Mouse (Mus musculus) liver, embryonic 12.5 days (tissue): Measurements from ENCODE around the gene Rabgap1l. TPM values are rescaled to one million over a fixed set of nuclear protein-coding genes. Genes with fewer than 3 reads are reported as not detected.
A peak's percentile ranks its signal among the peaks of the same experiment; 100 is the strongest.

Source experiments
- ATAC-seq: fragments of 200-750 bp; cut with Nextera tagmentation; 2 replicates; pipeline ENCODE4 v1.8.0; 2017; ENCODE audit warnings: moderate number of reproducible peaks, mild to moderate bottlenecking, moderate library complexity
- H3K27ac ChIP-seq: fragments of 300-500 bp; sonication (generic); 2 replicates; pipeline ENCODE4 v1.5.1; 2016; ENCODE audit warnings: mild to moderate bottlenecking
- H3K27me3 ChIP-seq: fragments of 300-500 bp; sonication (generic); replicated peaks from 2 replicates; pipeline ENCODE4 v1.6.1; 2016; ENCODE audit warnings: mild to moderate bottlenecking, moderate library complexity
- H3K36me3 ChIP-seq: fragments of 300-500 bp; sonication (generic); 2 replicates; pipeline ENCODE4 v1.6.1; 2016; ENCODE audit warnings: mild to moderate bottlenecking, moderate library complexity
- H3K4me1 ChIP-seq: fragments of 300-500 bp; sonication (generic); 2 replicates; pipeline ENCODE4 v1.6.1; 2016
- H3K4me2 ChIP-seq: fragments of 300-500 bp; sonication (generic); 2 replicates; pipeline ENCODE4 v1.6.1; 2016; ENCODE audit warnings: mild to moderate bottlenecking, moderate library complexity
- H3K4me3 ChIP-seq: fragments of 300-500 bp; sonication (generic); 2 replicates; pipeline ENCODE4 v1.5.1; 2016; ENCODE audit warnings: mild to moderate bottlenecking, moderate library complexity
- H3K9ac ChIP-seq: fragments of 300-500 bp; sonication (generic); 2 replicates; pipeline ENCODE4 v1.6.1; 2016; ENCODE audit warnings: mild to moderate bottlenecking, moderate library complexity
- H3K9me3 ChIP-seq: fragments of 300-500 bp; sonication (generic); replicated peaks from 2 replicates; pipeline ENCODE4 v1.6.1; 2016; ENCODE audit warnings: mild to moderate bottlenecking, moderate library complexity
- WGBS: fragments of 180-500 bp; shearing (Covaris S2); methylation state at CpG from one replicate; pipeline ENCODE4 v1.1.7; 2016; ENCODE audit not compliant: insufficient replicate concordance; 5-methylcytosine and 5-hydroxymethylcytosine counted together
- polyA plus RNA-seq: library from polyadenylated mRNA; unstranded; fragments of >200 nt; fragmentation: Nextera tagmentation; extraction: Ambion mirVana; gene quantifications from 2 replicates; pipeline ENCODE4 v1.2.1, GENCODE M21; 2016

The Rabgap1l gene
- polyA plus RNA-seq, 1 experiment from 2014 or later = 55.8 TPM

- H3K27me3 ChIP-seq = no peaks in the 10 kb centered on the region
- H3K36me3 ChIP-seq = no peaks in the 10 kb centered on the region
- no peak for ATAC-seq
- no peaks in the 10 kb centered on the region for H3K9me3 ChIP-seq
- WGBS = 65% methylated on average over 5 of the region's 5 CpGs
- peaks cover 57% of the 10 kb centered on the region for H3K4me1 ChIP-seq
- H3K4me2 ChIP-seq = no peak overlapping the region
- H3K27ac ChIP-seq = no peak overlapping the region
- H3K4me3 ChIP-seq = no peak overlapping the region
- no peak overlapping the region for H3K9ac ChIP-seq
Observed at GRCm38 (mm10) chr1:160309951-160310350, 483.1 kb downstream of the Rabgap1l start.

- Histone ChIP-seq H3K4me3 (no peak overlapping the region), H3K9me3 (no peaks in the 10 kb centered on the region), H3K9ac (no peak overlapping the region), H3K27me3 (no peaks in the 10 kb centered on the region), H3K4me1 (peaks cover 67% of the 10 kb centered on the region), H3K27ac (0 out of 2 replicates have a peak overlapping the region, but pooled peaks have one; percentile 5), H3K4me2 (peak overlapping the region; percentile 45), H3K36me3 (no peaks in the 10 kb centered on the region)
- ATAC-seq = no peak
- WGBS = 33% methylated on average over 7 of the region's 7 CpGs
Observed at GRCm38 (mm10) chr1:160308996-160309395, 484.0 kb downstream of the Rabgap1l start.

- peaks cover 71% of the 10 kb centered on the region for H3K4me1 ChIP-seq
- no peaks in the 10 kb centered on the region for H3K9me3 ChIP-seq
- ATAC-seq = no peak
- 56% methylated on average over 7 of the region's 7 CpGs for WGBS
- peak overlapping the region; percentile 45 for H3K4me2 ChIP-seq
- H3K9ac ChIP-seq = no peak overlapping the region
- no peak overlapping the region; the same call in 1 of the 2 replicates for H3K27ac ChIP-seq
- no peaks in the 10 kb centered on the region for H3K36me3 ChIP-seq
- H3K27me3 ChIP-seq = no peaks in the 10 kb centered on the region
- H3K4me3 ChIP-seq = no peak overlapping the region
Observed at GRCm38 (mm10) chr1:160308498-160308897, 484.5 kb downstream of the Rabgap1l start.

GRCm38 (mm10) chr1:160306866-160307616, 486.0 kb downstream of the Rabgap1l start:
- H3K27ac ChIP-seq = peak overlapping the region; percentile 80
- ATAC-seq = peak; percentile 82
- peak overlapping the region; percentile 35 for H3K4me3 ChIP-seq
- H3K4me1 ChIP-seq = peaks cover 84% of the 10 kb centered on the region
- WGBS = 29% methylated on average over 10 of the region's 10 CpGs
- H3K36me3 ChIP-seq = no peaks in the 10 kb centered on the region
- no peaks in the 10 kb centered on the region for H3K27me3 ChIP-seq
- H3K4me2 ChIP-seq = peak overlapping the region; percentile 59
- H3K9ac ChIP-seq = peak overlapping the region; percentile 47
- no peaks in the 10 kb centered on the region for H3K9me3 ChIP-seq

- Histone ChIP-seq H3K4me2 (peak overlapping the region; percentile 59), H3K27me3 (no peaks in the 10 kb centered on the region), H3K27ac (peak overlapping the region; percentile 68), H3K36me3 (no peaks in the 10 kb centered on the region), H3K4me3 (peak overlapping the region; percentile 35), H3K4me1 (peaks cover 85% of the 10 kb centered on the region), H3K9me3 (no peaks in the 10 kb centered on the region), H3K9ac (0 out of 2 replicates have a peak overlapping the region, but pooled peaks have one; percentile 12)
- ATAC-seq = peak; percentile 35; the same call in 1 of the 2 replicates
- 24% methylated on average over 6 of the region's 6 CpGs for WGBS
Observed at GRCm38 (mm10) chr1:160306336-160306735, 486.7 kb downstream of the Rabgap1l start.

- H3K4me3 ChIP-seq = peak overlapping the region; percentile 35; the same call in 1 of the 2 replicates
- H3K27ac ChIP-seq = no peak overlapping the region
- H3K4me1 ChIP-seq = peaks cover 84% of the 10 kb centered on the region
- H3K9me3 ChIP-seq = no peaks in the 10 kb centered on the region
- ATAC-seq = no peak
- WGBS = 19% methylated on average over 1 of the region's 1 CpGs
- H3K27me3 ChIP-seq = no peaks in the 10 kb centered on the region
- peak overlapping the region; percentile 59 for H3K4me2 ChIP-seq
- H3K36me3 ChIP-seq = no peaks in the 10 kb centered on the region
- no peak overlapping the region for H3K9ac ChIP-seq
Observed at GRCm38 (mm10) chr1:160305826-160306225, 487.2 kb downstream of the Rabgap1l start.

GRCm38 (mm10) chr1:160304969-160305498, 488.0 kb downstream of the Rabgap1l start:
- Histone ChIP-seq H3K9me3 (no peaks in the 10 kb centered on the region), H3K9ac (no peak overlapping the region), H3K4me3 (0 out of 2 replicates have a peak overlapping the region, but pooled peaks have one; percentile 5), H3K27ac (0 out of 2 replicates have a peak overlapping the region, but pooled peaks have one; percentile 12), H3K36me3 (no peaks in the 10 kb centered on the region), H3K4me2 (peak overlapping the region; percentile 14), H3K4me1 (peaks cover 87% of the 10 kb centered on the region), H3K27me3 (no peaks in the 10 kb centered on the region)
- WGBS = 71% methylated on average over 6 of the region's 6 CpGs
- ATAC-seq = no peak

- H3K27ac ChIP-seq = peak overlapping the region; percentile 59; the same call in 1 of the 2 replicates
- no peaks in the 10 kb centered on the region for H3K36me3 ChIP-seq
- no peak overlapping the region for H3K4me2 ChIP-seq
- peak; percentile 47; the same call in 1 of the 2 replicates for ATAC-seq
- no peaks in the 10 kb centered on the region for H3K27me3 ChIP-seq
- no peak overlapping the region for H3K9ac ChIP-seq
- no peaks in the 10 kb centered on the region for H3K9me3 ChIP-seq
- H3K4me3 ChIP-seq = no peak overlapping the region
- peaks cover 86% of the 10 kb centered on the region for H3K4me1 ChIP-seq
- 10% methylated on average over 1 of the region's 1 CpGs for WGBS
Observed at GRCm38 (mm10) chr1:160302268-160302667, 490.7 kb downstream of the Rabgap1l start.

- Histone ChIP-seq H3K9me3 (no peaks in the 10 kb centered on the region), H3K9ac (no peak overlapping the region), H3K36me3 (no peaks in the 10 kb centered on the region), H3K27me3 (no peaks in the 10 kb centered on the region), H3K27ac (peak overlapping the region; percentile 31; the same call in 1 of the 2 replicates), H3K4me3 (no peak overlapping the region), H3K4me2 (peak overlapping the region; percentile 15; the same call in 1 of the 2 replicates), H3K4me1 (peaks cover 77% of the 10 kb centered on the region)
- WGBS = 21% methylated on average over 6 of the region's 6 CpGs
- no peak for ATAC-seq
Observed at GRCm38 (mm10) chr1:160301156-160301555, 491.9 kb downstream of the Rabgap1l start.

GRCm38 (mm10) chr1:160300704-160301103, 492.3 kb downstream of the Rabgap1l start:
- peaks cover 75% of the 10 kb centered on the region for H3K4me1 ChIP-seq
- H3K9me3 ChIP-seq = no peaks in the 10 kb centered on the region
- H3K27ac ChIP-seq = no peak overlapping the region
- no peak overlapping the region for H3K9ac ChIP-seq
- no peak overlapping the region for H3K4me3 ChIP-seq
- no peaks in the 10 kb centered on the region for H3K27me3 ChIP-seq
- ATAC-seq = no peak
- no peak overlapping the region for H3K4me2 ChIP-seq
- no peaks in the 10 kb centered on the region for H3K36me3 ChIP-seq
- 46% methylated on average over 2 of the region's 2 CpGs for WGBS

- H3K27ac ChIP-seq = no peak overlapping the region
- no peak overlapping the region for H3K4me2 ChIP-seq
- WGBS = 51% methylated on average over 4 of the region's 4 CpGs
- no peaks in the 10 kb centered on the region for H3K9me3 ChIP-seq
- 0 out of 2 replicates have a peak overlapping the region, but pooled peaks have one; percentile 13 for H3K9ac ChIP-seq
- no peaks in the 10 kb centered on the region for H3K27me3 ChIP-seq
- H3K36me3 ChIP-seq = no peaks in the 10 kb centered on the region
- ATAC-seq = no peak
- H3K4me1 ChIP-seq = peaks cover 76% of the 10 kb centered on the region
- H3K4me3 ChIP-seq = no peak overlapping the region
Observed at GRCm38 (mm10) chr1:160299979-160300378, 493.0 kb downstream of the Rabgap1l start.

GRCm38 (mm10) chr1:160298893-160299292, 494.1 kb downstream of the Rabgap1l start:
- no peak overlapping the region for H3K9ac ChIP-seq
- no peaks in the 10 kb centered on the region for H3K36me3 ChIP-seq
- H3K9me3 ChIP-seq = no peaks in the 10 kb centered on the region
- H3K4me3 ChIP-seq = no peak overlapping the region
- ATAC-seq = peak; percentile 67
- H3K27me3 ChIP-seq = no peaks in the 10 kb centered on the region
- 43% methylated on average over 1 of the region's 1 CpGs for WGBS
- no peak overlapping the region for H3K27ac ChIP-seq
- peaks cover 70% of the 10 kb centered on the region for H3K4me1 ChIP-seq
- H3K4me2 ChIP-seq = no peak overlapping the region
